Mouse (Mus musculus) heart, adult 18-20 months (tissue): ENCODE data around the gene Shisa2. TPM values are rescaled to one million over a fixed set of nuclear protein-coding genes. Genes with fewer than 3 reads are reported as not detected.
A peak's percentile ranks its signal among the peaks of the same experiment; 100 is the strongest.
"Not testable (repeated sequence)": the region's sequence is repeated elsewhere in the genome, so short reads cannot be mapped to it uniquely, and the experiment has no call there.

Source experiments
- DNase-seq, 2 experiments: peaks; one replicate each; pipeline ENCODE4 v3.0.0; 2021 to 2022; ENCODE audit warnings: mixed read lengths in 1 of 2
- long read RNA-seq, 2 experiments: library from polyadenylated mRNA; stranded (forward); transcript quantifications; one replicate each; pipeline ENCODE4 v2.0.0; 2021
- total RNA-seq, 2 experiments: library from RNA; stranded (reverse); gene quantifications; 2 replicates each; pipeline ENCODE4 v1.2.3; 2021

The Shisa2 gene
- total RNA-seq, result 1 to 10 TPM; 1.1 to 1.2 TPM
- long read RNA-seq, experiment 1, transcript Shisa2-201 (2 exons, 3,119 nt), result major isoform, 6 of 7 reads
- long read RNA-seq, experiment 1, partial matches to known transcripts, result 0 of 7 reads
- long read RNA-seq, experiment 1, other reads (novel, unspliced or antisense), result 1 of 7 reads
- long read RNA-seq, experiment 2, partial matches to known transcripts, result 0 of 2 reads
- long read RNA-seq, experiment 2, other reads (novel, unspliced or antisense), result 0 of 2 reads

GRCm38 (mm10) chr14:59625158-59625805 is at the start of gene Shisa2:
TSS of gene Shisa2 (plus strand) at chr14:59625308.
- DNase-seq, result peak; percentile 73 to 74

DNA sequence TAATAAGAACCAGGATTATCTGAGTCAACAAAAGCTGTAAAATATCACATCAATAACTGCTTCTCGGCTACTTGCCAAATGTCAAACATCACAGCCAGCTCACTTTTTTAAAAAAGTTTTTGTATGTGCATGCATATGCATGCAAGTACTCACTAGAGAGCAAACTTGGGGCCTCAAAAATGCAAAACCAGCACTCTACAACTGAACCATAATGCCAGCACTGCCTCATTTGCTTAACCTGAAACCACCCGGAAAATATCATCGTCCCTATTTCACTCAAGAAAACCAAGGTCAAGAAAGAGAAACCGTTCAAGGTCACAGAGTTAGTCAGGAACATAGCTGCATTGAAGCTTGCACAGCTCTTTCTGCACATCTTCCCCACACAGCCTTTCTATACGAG is 48.7 kb upstream of the Shisa2 start:
- no peak for DNase-seq

DNA sequence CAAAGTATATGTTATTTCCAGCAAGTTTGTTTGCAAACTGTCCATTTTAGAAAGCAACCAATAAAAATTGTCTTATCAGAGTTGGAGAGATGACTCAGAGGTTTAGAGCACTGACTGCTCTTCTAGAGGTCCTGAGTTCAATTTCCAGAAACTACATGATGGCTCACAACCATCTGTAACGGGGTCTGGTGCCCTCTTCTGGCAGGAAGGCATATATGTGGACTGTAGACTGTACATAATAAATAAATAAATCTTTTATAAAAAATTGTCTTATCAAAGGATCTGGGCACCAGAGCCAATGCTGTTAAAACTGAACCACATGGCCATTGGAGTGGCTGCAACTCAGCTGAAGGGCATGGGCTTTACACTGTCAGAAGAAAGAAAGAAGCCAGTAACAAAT is 34.5 kb upstream of the Shisa2 start:
- DNase-seq, result peak in 1 of 2 experiments; percentile 31

GRCm38 (mm10) chr14:59591901-59592300 is 33.2 kb upstream of the Shisa2 start:
- DNase-seq, result no peak

GRCm38 (mm10) chr14:59592593-59592992 is 32.5 kb upstream of the Shisa2 start:
- no peak for DNase-seq

DNA sequence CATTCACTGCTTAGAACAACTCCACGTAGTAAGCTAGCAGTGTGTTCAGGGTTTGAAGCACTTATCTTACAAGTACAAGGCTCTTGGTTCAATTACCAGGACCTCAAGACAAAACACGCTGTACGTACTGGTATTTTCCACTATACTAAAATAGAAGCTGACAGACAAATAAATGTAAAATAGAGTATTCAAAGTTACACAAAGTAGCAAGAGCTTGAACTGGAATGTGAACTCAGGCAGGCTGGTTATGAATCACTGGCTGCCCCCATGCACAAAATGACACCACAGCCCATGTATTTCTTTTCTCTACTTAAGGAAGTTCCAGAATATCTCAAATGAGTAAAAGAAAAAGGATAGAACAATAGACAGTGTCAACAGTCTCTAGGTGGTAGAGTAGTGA is 30.1 kb upstream of the Shisa2 start:
- no peak for DNase-seq

DNA sequence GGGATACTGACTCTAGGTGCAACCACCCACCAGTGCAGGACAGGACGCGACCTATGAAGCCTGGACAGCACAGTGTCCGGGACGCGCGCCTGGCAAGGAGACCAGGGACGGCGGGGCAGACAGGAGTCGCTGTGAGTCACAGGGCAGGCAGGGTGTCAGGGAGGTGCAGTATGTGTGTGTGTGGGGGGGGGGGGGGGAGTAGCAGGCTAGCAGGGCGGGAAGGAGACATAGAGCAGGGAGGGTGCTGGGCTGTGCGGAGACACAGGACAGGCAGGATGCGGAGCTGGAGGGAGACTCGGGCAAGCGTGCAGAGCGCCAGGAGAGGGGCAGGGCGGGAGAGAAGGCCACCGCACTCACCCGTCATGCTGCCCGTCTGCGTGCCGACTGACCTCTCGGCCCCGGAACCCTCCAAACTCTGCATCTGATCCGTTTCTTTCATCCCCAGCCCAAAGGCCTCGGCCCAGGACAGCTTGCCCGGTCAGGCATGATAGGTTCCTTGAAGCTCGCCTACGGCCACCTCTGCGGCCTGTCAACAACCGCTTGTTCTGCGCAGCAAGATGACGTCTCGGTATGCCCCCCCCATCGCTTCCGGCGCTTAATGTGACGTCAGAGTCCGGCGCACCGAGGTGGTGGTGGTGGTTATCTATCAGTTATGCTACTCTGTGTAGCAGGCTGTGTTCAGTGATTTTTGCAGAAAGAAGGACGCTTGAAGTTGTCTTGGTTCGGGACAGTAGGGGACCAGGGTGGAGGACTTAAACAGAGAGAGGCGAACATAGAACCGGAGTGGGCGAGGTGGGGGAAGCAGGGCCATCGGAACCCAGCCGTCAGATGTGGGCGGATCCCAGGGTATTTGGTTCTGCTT is 27.5 kb upstream of the Shisa2 start, which contains the start of gene Cdadc1:
Gene Cdadc1, minus strand, starts transcription at position 562 of the 862 bp plus-strand sequence.
- peak; percentile 95 to 100 for DNase-seq

GRCm38 (mm10) chr14:59598260-59598627 is 26.9 kb upstream of the Shisa2 start:
- DNase-seq, result no peak

DNA sequence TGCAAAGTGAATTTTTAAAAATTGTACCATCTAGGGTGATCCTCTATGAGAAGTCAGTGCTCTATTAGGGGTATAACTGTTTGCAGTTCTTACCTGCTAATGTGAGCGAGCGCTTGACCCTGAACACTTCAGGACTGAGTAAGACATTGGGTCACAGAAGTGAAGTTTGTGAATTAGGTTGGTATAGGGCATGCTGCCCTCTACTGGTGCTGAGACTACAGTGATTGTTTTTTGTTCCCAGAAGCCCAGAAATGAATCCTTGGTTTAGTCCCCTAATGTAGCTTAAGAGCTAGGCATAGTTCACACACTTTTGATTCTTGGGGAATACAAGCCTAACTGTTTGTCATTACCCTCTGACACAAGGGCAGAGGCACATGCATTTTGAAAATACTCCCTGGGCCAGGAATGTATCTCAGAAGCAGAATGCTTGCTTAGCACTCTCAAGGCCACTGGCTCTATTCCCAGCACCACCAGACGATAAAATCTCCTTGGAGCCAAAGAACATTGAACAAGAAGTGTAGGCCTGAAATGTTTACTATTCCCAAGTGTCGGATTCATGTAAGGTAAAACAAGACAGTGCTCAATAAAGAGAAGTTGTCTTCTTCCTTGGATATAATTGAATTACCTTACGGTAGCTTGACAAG is 21.0 kb upstream of the Shisa2 start:
- DNase-seq, result peak in 1 of 2 experiments; percentile 45

DNA sequence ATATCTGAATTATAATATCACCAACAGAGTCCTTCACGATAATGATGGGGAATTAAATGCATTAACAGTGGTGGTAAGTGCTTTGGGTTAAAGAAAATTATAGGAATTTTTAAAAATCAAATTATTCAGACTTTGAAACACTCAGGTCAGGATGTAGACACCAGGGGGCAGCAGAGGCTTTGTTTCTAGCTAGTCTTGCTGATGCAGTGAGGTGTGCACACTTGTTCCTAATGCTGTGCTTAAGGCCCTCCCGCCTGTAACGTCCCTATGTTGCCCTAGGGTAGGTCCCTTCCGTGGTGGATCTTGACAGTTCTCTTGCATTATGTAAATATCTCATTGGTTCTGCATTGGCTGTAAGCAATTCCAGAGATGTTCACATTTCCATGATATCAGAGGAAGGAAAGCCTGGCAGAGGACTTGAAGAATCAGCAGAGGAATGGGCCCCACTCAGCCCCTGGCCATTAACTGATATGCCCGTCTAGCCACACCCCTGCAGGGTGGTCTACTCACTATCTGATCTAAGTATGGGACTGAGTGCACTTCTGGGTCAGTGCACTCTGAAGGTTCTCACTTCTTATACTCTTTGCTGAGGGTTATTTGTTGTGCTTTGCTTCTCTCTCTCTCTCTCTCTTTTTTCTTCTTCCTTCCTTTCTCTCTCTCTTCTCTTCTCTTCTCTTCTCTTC is 19.3 kb upstream of the Shisa2 start:
- peak; percentile 39 to 87 for DNase-seq

- no peak for DNase-seq
Observed at GRCm38 (mm10) chr14:59607021-59607420, 18.1 kb upstream of the Shisa2 start.

DNA sequence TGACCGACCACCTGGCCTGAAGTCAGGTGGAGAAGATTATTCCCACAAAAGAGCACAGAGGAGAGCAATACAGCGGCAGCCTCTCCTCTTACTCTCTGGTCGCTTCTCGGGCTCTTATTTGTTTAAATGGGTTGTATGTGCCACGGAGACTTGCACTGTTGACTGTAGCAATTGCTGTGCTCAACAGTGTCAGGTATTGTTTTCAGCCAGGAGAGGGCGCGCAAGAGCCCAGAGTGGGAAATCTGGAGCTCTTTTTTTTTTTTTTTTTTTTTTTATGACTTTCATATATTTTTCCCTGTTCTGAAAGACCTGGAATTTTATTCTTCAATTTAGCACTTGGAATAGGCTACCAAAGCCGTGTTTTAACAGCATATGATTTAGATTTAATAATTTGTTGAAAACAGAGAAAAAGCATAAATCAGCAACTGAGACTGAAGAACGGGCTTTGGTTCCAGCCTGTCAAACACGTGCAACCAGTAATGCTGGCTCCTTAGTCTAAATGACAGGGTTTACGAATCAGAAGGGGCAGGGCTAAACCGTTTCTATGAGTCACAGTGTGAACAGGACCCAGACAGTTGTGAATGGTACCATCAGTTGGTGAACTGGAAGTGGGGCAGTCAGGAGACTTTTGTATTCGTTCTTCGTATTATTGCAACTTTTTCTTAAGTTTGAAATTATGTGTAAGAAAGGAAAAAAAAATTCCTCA is 12.0 kb upstream of the Shisa2 start:
- DNase-seq, result peak; percentile 23 to 75

DNA sequence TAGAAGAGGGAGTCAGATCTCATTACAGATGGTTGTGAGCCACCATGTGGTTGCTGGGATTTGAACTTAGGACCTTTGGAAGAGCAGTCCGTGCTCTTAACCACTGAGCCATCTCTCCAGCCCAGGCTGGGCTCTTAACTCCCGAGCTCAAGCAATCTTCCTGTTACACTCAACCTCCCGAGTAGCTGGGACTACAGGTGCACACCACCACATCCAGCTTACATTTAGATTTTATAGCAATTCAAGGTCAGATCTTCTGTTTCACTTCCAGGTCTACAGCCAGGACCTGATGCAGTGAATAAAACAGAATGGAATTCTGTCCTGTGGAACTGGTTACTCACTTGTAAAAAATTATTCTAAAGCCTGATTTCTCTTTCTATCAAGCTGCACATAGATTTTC is 11.0 kb upstream of the Shisa2 start:
- DNase-seq, result not testable (repeated sequence)

GRCm38 (mm10) chr14:59616802-59617201 is 8.3 kb upstream of the Shisa2 start:
- no peak for DNase-seq

GRCm38 (mm10) chr14:59624326-59624885 is 702 bp upstream of the Shisa2 start:
- no peak for DNase-seq

GRCm38 (mm10) chr14:59625806-59626364 is 777 bp downstream of the Shisa2 start:
- peak in 1 of 2 experiments; percentile 38 for DNase-seq

DNA sequence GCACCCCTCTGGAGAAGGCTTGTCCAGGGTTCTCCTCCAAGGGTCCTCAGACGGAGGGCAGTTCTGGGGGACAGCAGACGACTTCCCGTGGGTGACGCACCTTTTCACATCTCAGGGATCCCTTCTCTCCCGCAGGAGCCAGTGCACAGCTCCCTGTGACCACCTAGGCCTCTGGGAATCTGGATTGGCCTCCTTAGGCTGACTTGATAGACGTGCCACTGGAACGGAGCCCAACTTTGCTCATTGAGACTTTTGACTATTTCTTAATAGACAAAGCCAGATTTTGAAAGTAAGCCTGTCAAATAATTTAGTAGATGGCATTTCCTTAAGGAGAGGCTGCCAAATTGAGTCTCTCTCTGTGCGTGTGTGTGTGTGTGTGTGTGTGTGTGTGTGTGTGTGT is 1.6 kb downstream of the Shisa2 start:
- DNase-seq, result no peak

- no peak for DNase-seq
Observed at GRCm38 (mm10) chr14:59627142-59627680, 2.1 kb downstream of the Shisa2 start.

GRCm38 (mm10) chr14:59627823-59628222 is 2.7 kb downstream of the Shisa2 start:
- no peak for DNase-seq

DNA sequence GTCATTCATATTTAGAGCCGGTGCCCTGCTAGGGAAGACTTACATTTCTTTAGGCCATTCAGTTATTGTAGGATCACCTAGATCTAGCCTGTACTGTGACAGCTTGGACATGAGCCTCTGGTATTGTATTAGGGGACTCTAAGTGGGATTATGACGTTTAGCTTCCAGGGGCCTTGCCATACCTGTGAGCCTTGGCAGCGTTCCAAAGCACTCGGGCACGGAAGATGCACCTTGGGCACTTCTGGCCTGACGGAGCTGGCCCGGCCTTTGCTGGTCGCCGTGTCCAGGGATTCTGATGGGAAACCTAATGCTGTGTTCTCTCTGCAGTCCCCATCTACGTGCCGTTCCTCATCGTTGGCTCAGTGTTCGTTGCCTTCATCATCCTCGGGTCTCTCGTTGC is 4.2 kb downstream of the Shisa2 start:
- DNase-seq, result no peak
